8 mouse cellular contexts compared by ENCODE assay signal in genomic region chr3:135484650-135485049, GRCm38 (mm10). TPM values are rescaled to one million over a fixed set of nuclear protein-coding genes. Genes with fewer than 3 reads are reported as not detected.
DNase-seq lines count a peak whose midpoint lies in the region; ATAC-seq and TF ChIP-seq lines count a peak whose summit lies in the region.
"Not testable (repeated sequence)": the region's sequence is repeated elsewhere in the genome, so short reads cannot be mapped to it uniquely, and the experiment has no call there.
"Had no signal": no experiment of that assay in that cellular context is flagged by ENCODE, and none has a peak within 500 bp of the region (broad histone marks: within the 10 kb centered on the region; RNA-seq: fewer than 3 reads in every experiment).

No protein-coding gene starts in this region.

- H3ac ChIP-seq in myocyte (ENCODE audit: control insufficient read depth, insufficient read length), result not testable (repeated sequence)

- H3K4me1 ChIP-seq in embryonic facial prominence, embryonic 10.5 days, result peaks cover 14% of the 10 kb centered on the region
- H3K4me1 ChIP-seq in forebrain, embryonic 15.5 days, result peaks cover 10% of the 10 kb centered on the region
- H3K4me1 ChIP-seq in heart, postnatal 0 days (ENCODE audit: control insufficient read depth, insufficient read depth); intestine, postnatal 0 days (replicated peaks; ENCODE audit: control insufficient read depth, insufficient read depth, low read length); limb, embryonic 15.5 days; lung, postnatal 0 days (ENCODE audit: insufficient read depth, low read depth, low read length): not testable (repeated sequence)

- not testable (repeated sequence) for TF ChIP-seq EP300 in heart, postnatal 0 days (IDR thresholded peaks at IDR 0.05; ENCODE audit: low read depth); lung, postnatal 0 days (IDR thresholded peaks at IDR 0.05)

- H3K36me3 ChIP-seq in embryonic facial prominence, embryonic 10.5 days (replicated peaks); forebrain, embryonic 15.5 days; heart, postnatal 0 days (replicated peaks; ENCODE audit: control insufficient read depth, insufficient read depth, low read length); intestine, postnatal 0 days (ENCODE audit: control insufficient read depth, insufficient read depth); limb, embryonic 15.5 days; lung, postnatal 0 days (ENCODE audit: insufficient read depth, low read length); myocyte (ENCODE audit: control insufficient read depth, insufficient read depth): not testable (repeated sequence)

- H3K4me3 ChIP-seq in embryonic facial prominence, embryonic 10.5 days, result peak overlapping the region; percentile 77; the same call in 1 of the 2 replicates
- H3K4me3 ChIP-seq in forebrain, embryonic 15.5 days, result peak overlapping the region; percentile 73; the same call in 1 of the 2 replicates
- peak overlapping the region; percentile 86 for H3K4me3 ChIP-seq in heart, postnatal 0 days (ENCODE audit: low read depth, low read length)
- H3K4me3 ChIP-seq in intestine, postnatal 0 days (ENCODE audit: low read depth, low read length), result peak overlapping the region; percentile 83; the same call in 1 of the 2 replicates
- H3K4me3 ChIP-seq in limb, embryonic 15.5 days, result 0 out of 2 replicates have a peak overlapping the region, but pooled peaks have one; percentile 61
- H3K4me3 ChIP-seq in lung, postnatal 0 days (ENCODE audit: low read depth, low read length), result not testable (repeated sequence)
- peak overlapping the region; percentile 44 for H3K4me3 ChIP-seq in myocyte

- not testable (repeated sequence) for H3K9me3 ChIP-seq in embryonic facial prominence, embryonic 10.5 days; forebrain, embryonic 15.5 days; heart, postnatal 0 days (replicated peaks; ENCODE audit: control insufficient read depth, low read length); intestine, postnatal 0 days (ENCODE audit: control insufficient read depth); limb, embryonic 15.5 days; lung, postnatal 0 days (ENCODE audit: low read length)

- peak overlapping the region; percentile 95 for H3K4me2 ChIP-seq in forebrain, embryonic 15.5 days (replicated peaks)
- peak overlapping the region; percentile 95 for H3K4me2 ChIP-seq in heart, postnatal 0 days (ENCODE audit: low read depth, low read length)
- H3K4me2 ChIP-seq in intestine, postnatal 0 days (replicated peaks; ENCODE audit: low read depth), result peak overlapping the region; percentile 97
- H3K4me2 ChIP-seq in limb, embryonic 15.5 days, result peak overlapping the region; percentile 95; the same call in 1 of the 2 replicates
- peak overlapping the region; percentile 96; the same call in 1 of the 2 replicates for H3K4me2 ChIP-seq in lung, postnatal 0 days (replicated peaks; ENCODE audit: low read depth, low read length)
- not testable (repeated sequence) for H3K4me2 ChIP-seq in myocyte (ENCODE audit: low read depth)

- TF ChIP-seq POLR2A in myocyte (IDR thresholded peaks at IDR 0.05; ENCODE audit: insufficient read length, low read depth), result not testable (repeated sequence)

- 91% methylated on average over 15 of the region's 15 CpGs for WGBS in embryonic facial prominence, embryonic 10.5 days
- WGBS in forebrain, embryonic 15.5 days, result 87% methylated on average over 15 of the region's 15 CpGs
- WGBS in heart, postnatal 0 days, result 88% methylated on average over 15 of the region's 15 CpGs
- 86% methylated on average over 15 of the region's 15 CpGs for WGBS in intestine, postnatal 0 days
- WGBS in limb, embryonic 15.5 days, result 87% methylated on average over 15 of the region's 15 CpGs
- 86% methylated on average over 15 of the region's 15 CpGs for WGBS in lung, postnatal 0 days

- not testable (repeated sequence) for TF ChIP-seq CTCF in heart, postnatal 0 days (IDR thresholded peaks at IDR 0.05; ENCODE audit: low read depth); intestine, postnatal 0 days (IDR thresholded peaks at IDR 0.05; ENCODE audit: low read depth); lung, postnatal 0 days (IDR thresholded peaks at IDR 0.05)

- H3K27me3 ChIP-seq in embryonic facial prominence, embryonic 10.5 days (replicated peaks; ENCODE audit: low read depth, poor library complexity, severe bottlenecking), result peaks cover 28% of the 10 kb centered on the region; the same call in 1 of the 2 replicates
- not testable (repeated sequence) for H3K27me3 ChIP-seq in forebrain, embryonic 15.5 days; heart, postnatal 0 days (ENCODE audit: control insufficient read depth, insufficient read depth, low read length); intestine, postnatal 0 days (replicated peaks; ENCODE audit: control insufficient read depth, insufficient read depth, low read length); limb, embryonic 15.5 days; lung, postnatal 0 days (replicated peaks; ENCODE audit: insufficient read depth, low read length); myocyte (ENCODE audit: control insufficient read depth, insufficient read depth, insufficient read length)

- not testable (repeated sequence) for H3K27ac ChIP-seq in embryonic facial prominence, embryonic 10.5 days (replicated peaks); forebrain, embryonic 15.5 days (replicated peaks); heart, postnatal 0 days (ENCODE audit: low read depth); intestine, postnatal 0 days (ENCODE audit: low read depth, low read length); limb, embryonic 15.5 days; lung, postnatal 0 days (ENCODE audit: low read length)

- H3K79me2 ChIP-seq in myocyte (ENCODE audit: control insufficient read depth, insufficient read depth), result not testable (repeated sequence)

- not testable (repeated sequence) for DNase-seq in embryonic facial prominence, embryonic 10.5 days (ENCODE audit: low spot score); heart, postnatal 0 days (ENCODE audit: low spot score); lung, postnatal 0 days (ENCODE audit: low spot score)

- not testable (repeated sequence) for H3K9ac ChIP-seq in forebrain, embryonic 15.5 days (replicated peaks); heart, postnatal 0 days (replicated peaks; ENCODE audit: low read depth, low read length); intestine, postnatal 0 days (ENCODE audit: low read depth, low read length); limb, embryonic 15.5 days; lung, postnatal 0 days (replicated peaks; ENCODE audit: low read depth)

- ATAC-seq in forebrain, embryonic 15.5 days (replicated peaks); heart, postnatal 0 days (ENCODE audit: insufficient read depth, low read depth); intestine, postnatal 0 days; limb, embryonic 15.5 days (ENCODE audit: insufficient number of reproducible peaks, low FRiP score, low TSS enrichment, low read depth); lung, postnatal 0 days: not testable (repeated sequence)

RNA-seq across cellular contexts. Expression of gene Manba, which starts 0.8 kb away (rescaled TPM):
- 3.3 and 3.5 TPM in 2 replicates for polyA plus RNA-seq in embryonic facial prominence, embryonic 10.5 days (2016; fragmentation: Nextera tagmentation; extraction: Ambion mirVana)
- 3.3 and 3.9 TPM in 2 replicates for polyA plus RNA-seq in forebrain, embryonic 15.5 days (2015; fragmentation: Nextera tagmentation; extraction: Ambion mirVana)
- total RNA-seq in heart, postnatal 0 days (2014; rRNA removed; ENCODE audit: low replicate concordance), result 30.1 and 36.0 TPM in 2 replicates
- polyA plus RNA-seq in heart, postnatal 0 days (2015; fragmentation: Nextera tagmentation; extraction: Ambion mirVana), result 19.8 and 20.6 TPM in 2 replicates
- 18.6 and 20.9 TPM in 2 replicates for polyA plus RNA-seq in intestine, postnatal 0 days (2015; fragmentation: Nextera tagmentation; extraction: Ambion mirVana)
- polyA plus RNA-seq in limb, embryonic 15.5 days (2015; fragmentation: Nextera tagmentation; extraction: Ambion mirVana), result 7.4 and 9.5 TPM in 2 replicates
- polyA plus RNA-seq in lung, postnatal 0 days (2015; fragmentation: Nextera tagmentation; extraction: Ambion mirVana), result 9.2 and 9.9 TPM in 2 replicates
- 4.8 TPM for polyA plus RNA-seq in myocyte (2012; fragmentation: generic; extraction: Trizol)
- polyA plus RNA-seq: erythroblast, embryonic 14.5 days had no signal

RNA-seq across cellular contexts. Expression of gene Ube2d3, which starts 46.7 kb away (rescaled TPM):
- 539 and 556 TPM in 2 replicates for polyA plus RNA-seq in embryonic facial prominence, embryonic 10.5 days (2016; fragmentation: Nextera tagmentation; extraction: Ambion mirVana)
- polyA plus RNA-seq in forebrain, embryonic 15.5 days (2015; fragmentation: Nextera tagmentation; extraction: Ambion mirVana), result 384 and 388 TPM in 2 replicates
- total RNA-seq in heart, postnatal 0 days (2014; rRNA removed; ENCODE audit: low replicate concordance), result 944 and 1,112 TPM in 2 replicates
- polyA plus RNA-seq in heart, postnatal 0 days (2015; fragmentation: Nextera tagmentation; extraction: Ambion mirVana), result 419 and 429 TPM in 2 replicates
- 383 and 404 TPM in 2 replicates for polyA plus RNA-seq in intestine, postnatal 0 days (2015; fragmentation: Nextera tagmentation; extraction: Ambion mirVana)
- polyA plus RNA-seq in limb, embryonic 15.5 days (2015; fragmentation: Nextera tagmentation; extraction: Ambion mirVana), result 467 and 488 TPM in 2 replicates
- polyA plus RNA-seq in lung, postnatal 0 days (2015; fragmentation: Nextera tagmentation; extraction: Ambion mirVana), result 386 TPM in 2 replicates
- polyA plus RNA-seq in myocyte (2012; fragmentation: generic; extraction: Trizol), result 237 TPM
